Mouse (Mus musculus) embryonic facial prominence, embryonic 12.5 days (tissue): ENCODE results near the gene Eif1. TPM values are rescaled to one million over a fixed set of nuclear protein-coding genes. Genes with fewer than 3 reads are reported as not detected.
A peak's percentile ranks its signal among the peaks of the same experiment; 100 is the strongest.
"Not testable (repeated sequence)": the region's sequence is repeated elsewhere in the genome, so short reads cannot be mapped to it uniquely, and the experiment has no call there.

Source experiments
- ATAC-seq: fragments of 200-750 bp; cut with Nextera tagmentation; 2 replicates; pipeline ENCODE4 v1.8.0; 2017; ENCODE audit not compliant: insufficient number of reproducible peaks, insufficient read depth, low FRiP score, low TSS enrichment
- H3K27ac ChIP-seq: fragments of 300-500 bp; sonication (generic); 2 replicates; pipeline ENCODE4 v1.5.1; 2016; ENCODE audit warnings: mild to moderate bottlenecking
- H3K27me3 ChIP-seq: fragments of 300-500 bp; sonication (generic); 2 replicates; pipeline ENCODE4 v1.6.1; 2016; ENCODE audit warnings: mild to moderate bottlenecking, moderate library complexity
- H3K36me3 ChIP-seq: fragments of 300-500 bp; sonication (generic); 2 replicates; pipeline ENCODE4 v1.6.1; 2016; ENCODE audit warnings: mild to moderate bottlenecking
- H3K4me1 ChIP-seq: fragments of 300-500 bp; sonication (generic); 2 replicates; pipeline ENCODE4 v1.6.1; 2016
- H3K4me2 ChIP-seq: fragments of 300-500 bp; sonication (generic); replicated peaks from 2 replicates; pipeline ENCODE4 v1.6.1; 2016; ENCODE audit warnings: mild to moderate bottlenecking, moderate library complexity
- H3K4me3 ChIP-seq: fragments of 300-500 bp; sonication (generic); 2 replicates; pipeline ENCODE4 v1.5.1; 2016; ENCODE audit warnings: mild to moderate bottlenecking
- H3K9ac ChIP-seq: fragments of 300-500 bp; sonication (generic); 2 replicates; pipeline ENCODE4 v1.6.1; 2016; ENCODE audit warnings: mild to moderate bottlenecking, moderate library complexity
- H3K9me3 ChIP-seq: fragments of 300-500 bp; sonication (generic); 2 replicates; pipeline ENCODE4 v1.6.1; 2016; ENCODE audit warnings: mild to moderate bottlenecking, moderate library complexity
- WGBS: fragments of 180-500 bp; shearing (Covaris S2); methylation state at CpG from one replicate; pipeline ENCODE4 v1.1.7; 2016; 5-methylcytosine and 5-hydroxymethylcytosine counted together
- polyA plus RNA-seq: library from polyadenylated mRNA; unstranded; fragments of >200 nt; fragmentation: Nextera tagmentation; extraction: Ambion mirVana; gene quantifications from 2 replicates; pipeline ENCODE4 v1.2.1, GENCODE M21; 2016

The Eif1 gene
- polyA plus RNA-seq, 1 experiment from 2014 or later, result 1,519 TPM

DNA sequence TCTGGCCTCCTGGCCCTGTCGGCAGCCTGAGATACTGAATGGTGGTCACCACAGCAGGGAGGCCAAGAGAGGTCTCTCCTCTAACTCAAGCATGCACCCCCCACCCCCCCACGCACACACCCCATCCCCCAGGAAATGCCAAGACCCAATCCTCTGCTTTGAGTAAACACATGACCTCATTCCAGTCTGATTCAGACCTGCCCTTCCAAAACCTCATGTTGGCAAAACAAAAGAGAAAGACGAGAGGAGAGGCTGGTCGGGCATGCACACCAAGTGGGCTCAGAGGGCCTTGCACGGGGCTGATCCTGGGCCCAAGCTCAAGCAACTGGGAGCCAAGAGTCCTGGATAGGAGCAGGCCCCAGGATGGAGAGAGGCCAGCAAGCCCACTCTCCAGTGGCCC is 29.4 kb upstream of the Eif1 start:
- Histone ChIP-seq H3K9ac (no peak overlapping the region), H3K9me3 (no peaks in the 10 kb centered on the region), H3K4me1 (peaks cover 6% of the 10 kb centered on the region; the same call in 1 of the 2 replicates), H3K36me3 (no peaks in the 10 kb centered on the region), H3K27me3 (0 out of 2 replicates have a peak, but pooled peaks cover 3% of the 10 kb centered on the region), H3K4me2 (no peak overlapping the region), H3K27ac (0 out of 2 replicates have a peak overlapping the region, but pooled peaks have one; percentile 25), H3K4me3 (no peak overlapping the region)
- ATAC-seq, result no peak
- 46% methylated on average over 5 of the region's 5 CpGs for WGBS

GRCm38 (mm10) chr11:100292884-100293283 is 26.8 kb upstream of the Eif1 start:
- Histone ChIP-seq H3K36me3 (no peaks in the 10 kb centered on the region), H3K27me3 (0 out of 2 replicates have a peak, but pooled peaks cover 3% of the 10 kb centered on the region)

DNA sequence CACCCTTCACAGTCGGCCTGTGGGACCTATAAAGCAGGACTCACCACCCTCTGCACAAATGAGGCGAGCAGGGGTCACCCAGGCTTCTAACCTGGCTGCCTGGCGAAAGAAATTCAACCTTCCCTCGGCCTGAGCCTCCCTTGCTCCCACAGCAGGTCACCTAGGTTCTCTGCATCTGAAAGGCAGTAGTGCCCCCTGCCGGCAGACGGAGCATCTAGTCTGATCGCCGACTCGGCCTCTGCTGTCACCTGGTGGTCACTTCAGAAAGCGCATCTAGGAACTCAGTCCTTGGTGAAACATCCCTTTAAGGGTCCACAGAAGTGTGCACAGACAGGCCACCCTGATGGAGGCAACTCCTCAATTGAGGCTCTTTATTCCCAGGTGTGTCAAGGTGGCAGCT is 24.4 kb upstream of the Eif1 start:
- Histone ChIP-seq H3K9ac (no peak overlapping the region), H3K9me3 (no peaks in the 10 kb centered on the region), H3K27me3 (no peaks in the 10 kb centered on the region), H3K36me3 (no peaks in the 10 kb centered on the region), H3K27ac (no peak overlapping the region), H3K4me2 (no peak overlapping the region), H3K4me3 (no peak overlapping the region), H3K4me1 (peaks cover 2% of the 10 kb centered on the region; the same call in 1 of the 2 replicates)
- ATAC-seq, result no peak
- 3% methylated on average over 10 of the region's 10 CpGs for WGBS

More at GRCm38 (mm10) chr11:100292884-100293283, 26.8 kb upstream of the Eif1 start:
- Histone ChIP-seq H3K9me3 (no peaks in the 10 kb centered on the region), H3K4me2 (no peak overlapping the region), H3K9ac (no peak overlapping the region), H3K4me1 (peaks cover 6% of the 10 kb centered on the region; the same call in 1 of the 2 replicates), H3K27ac (no peak overlapping the region), H3K4me3 (no peak overlapping the region)
- no peak for ATAC-seq
- WGBS, result 63% methylated on average over 6 of the region's 6 CpGs

GRCm38 (mm10) chr11:100297801-100298200 is 21.9 kb upstream of the Eif1 start:
- Histone ChIP-seq H3K27me3 (no peaks in the 10 kb centered on the region), H3K9me3 (no peaks in the 10 kb centered on the region), H3K36me3 (no peaks in the 10 kb centered on the region), H3K4me1 (no peaks in the 10 kb centered on the region), H3K9ac (no peak overlapping the region), H3K4me2 (peak overlapping the region; percentile 38), H3K4me3 (no peak overlapping the region), H3K27ac (no peak overlapping the region)
- no peak for ATAC-seq
- WGBS, result 43% methylated on average over 5 of the region's 5 CpGs

DNA sequence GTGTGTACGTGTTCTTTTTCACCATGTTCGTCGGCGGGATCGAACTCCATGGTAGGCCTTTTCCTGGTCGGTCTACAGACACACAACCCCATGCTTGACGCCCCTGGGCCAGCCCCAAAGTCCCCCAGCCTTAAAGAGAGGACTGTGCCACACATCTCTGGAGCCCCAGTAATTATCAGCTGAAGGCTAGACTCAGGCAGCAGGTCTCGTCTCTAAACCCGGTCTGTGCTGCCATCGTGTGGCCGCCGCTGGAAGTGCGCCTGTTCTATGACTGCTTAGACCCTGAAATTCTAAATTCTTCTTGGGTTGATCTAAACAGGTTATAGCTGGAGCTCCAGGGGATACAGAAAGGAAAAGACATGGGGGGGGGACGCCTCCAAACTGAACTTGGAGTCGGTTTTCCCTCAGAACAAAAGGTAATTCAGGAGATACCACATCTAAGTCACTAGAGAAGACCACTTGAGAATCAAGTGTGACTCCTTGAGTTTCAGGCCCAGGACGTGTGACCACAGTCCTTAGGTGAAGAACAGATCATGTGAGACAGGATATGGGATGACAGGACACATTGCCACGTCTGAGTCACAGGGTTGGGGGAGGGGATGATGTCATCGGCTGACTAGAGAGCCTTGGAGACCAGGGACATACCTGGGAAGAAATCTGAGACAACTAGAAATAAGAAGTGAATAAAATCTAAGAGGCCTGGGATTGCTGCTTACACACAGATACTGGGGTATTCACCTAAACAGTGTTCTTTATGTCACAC is 21.2 kb upstream of the Eif1 start:
- no peaks in the 10 kb centered on the region for H3K27me3 ChIP-seq
- H3K9ac ChIP-seq, result no peak overlapping the region
- H3K4me2 ChIP-seq, result peak overlapping the region; percentile 38
- 21% methylated on average over 18 of the region's 18 CpGs for WGBS
- no peak overlapping the region for H3K27ac ChIP-seq
- H3K9me3 ChIP-seq, result no peaks in the 10 kb centered on the region
- H3K4me3 ChIP-seq, result no peak overlapping the region
- no peaks in the 10 kb centered on the region for H3K4me1 ChIP-seq
- H3K36me3 ChIP-seq, result no peaks in the 10 kb centered on the region
- ATAC-seq, result peak; percentile 58; the same call in 1 of the 2 replicates

DNA sequence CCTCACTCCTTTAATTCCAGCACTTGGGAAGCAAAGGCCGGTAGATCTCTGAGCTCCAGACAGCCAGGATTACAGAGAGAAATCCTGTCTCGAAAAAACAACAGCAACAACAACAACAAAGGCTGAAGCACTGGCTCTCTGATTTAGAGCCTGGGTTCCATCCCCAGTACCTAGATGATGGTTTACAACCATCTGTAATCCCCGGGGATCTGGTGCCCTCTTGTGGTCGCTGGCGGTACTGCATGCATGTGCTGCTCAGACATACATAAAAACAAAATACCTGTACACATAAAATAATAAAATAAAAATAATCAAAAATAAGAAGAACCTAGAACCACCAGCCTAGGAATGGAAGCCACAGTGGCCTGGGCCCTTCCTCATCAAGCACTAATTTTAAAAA is 19.4 kb upstream of the Eif1 start:
- H3K27ac ChIP-seq, result no peak overlapping the region
- H3K27me3 ChIP-seq, result no peaks in the 10 kb centered on the region
- no peak overlapping the region for H3K4me3 ChIP-seq
- H3K9me3 ChIP-seq, result no peaks in the 10 kb centered on the region
- no peaks in the 10 kb centered on the region for H3K36me3 ChIP-seq
- no peak overlapping the region for H3K9ac ChIP-seq
- no peaks in the 10 kb centered on the region for H3K4me1 ChIP-seq
- WGBS, result 11% methylated on average over 5 of the region's 5 CpGs
- no peak for ATAC-seq
- H3K4me2 ChIP-seq, result no peak overlapping the region

DNA sequence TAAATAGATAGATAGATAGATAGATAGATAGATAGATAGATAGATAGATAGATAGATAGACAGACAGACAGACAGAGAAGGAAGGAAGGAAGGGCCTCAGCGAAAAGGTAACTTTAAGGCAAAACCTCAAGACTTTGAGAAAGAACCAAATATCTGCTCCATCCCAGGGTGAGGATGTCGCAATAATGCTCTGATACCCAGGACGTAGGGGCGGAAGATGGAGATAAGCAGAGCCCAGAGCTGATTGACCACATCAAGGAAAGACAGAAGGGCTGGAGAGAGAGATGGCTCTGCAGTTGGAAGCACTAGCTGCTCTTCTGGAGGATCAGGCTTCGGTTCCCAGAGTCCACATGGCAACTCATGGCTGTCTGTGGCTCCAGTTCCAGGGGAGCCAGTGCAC is 18.4 kb upstream of the Eif1 start:
- no peak overlapping the region for H3K4me2 ChIP-seq
- H3K4me3 ChIP-seq, result no peak overlapping the region
- H3K27ac ChIP-seq, result no peak overlapping the region
- no peaks in the 10 kb centered on the region for H3K36me3 ChIP-seq
- WGBS, result 86% methylated on average over 5 of the region's 5 CpGs
- H3K9ac ChIP-seq, result no peak overlapping the region
- H3K27me3 ChIP-seq, result no peaks in the 10 kb centered on the region
- ATAC-seq, result no peak
- no peaks in the 10 kb centered on the region for H3K9me3 ChIP-seq
- no peaks in the 10 kb centered on the region for H3K4me1 ChIP-seq

- Histone ChIP-seq H3K27ac (no peak overlapping the region), H3K4me1 (no peaks in the 10 kb centered on the region), H3K4me2 (no peak overlapping the region), H3K9me3 (no peaks in the 10 kb centered on the region), H3K9ac (no peak overlapping the region), H3K36me3 (no peaks in the 10 kb centered on the region), H3K27me3 (no peaks in the 10 kb centered on the region), H3K4me3 (no peak overlapping the region)
- no peak for ATAC-seq
- WGBS, result 95% methylated on average over 5 of the region's 5 CpGs
These were observed 11.8 kb upstream of the Eif1 start for GRCm38 (mm10) chr11:100307900-100308299.

GRCm38 (mm10) chr11:100308672-100309071 is 11.0 kb upstream of the Eif1 start:
- not testable (repeated sequence) for H3K9ac ChIP-seq, H3K27ac ChIP-seq, H3K36me3 ChIP-seq, H3K9me3 ChIP-seq, H3K27me3 ChIP-seq, ATAC-seq, H3K4me3 ChIP-seq, H3K4me1 ChIP-seq, H3K4me2 ChIP-seq
- 94% methylated on average over 6 of the region's 6 CpGs for WGBS

- 61% methylated on average over 1 of the region's 1 CpGs for WGBS
- H3K27me3 ChIP-seq, result no peaks in the 10 kb centered on the region
- H3K9ac ChIP-seq, result no peak overlapping the region
- no peaks in the 10 kb centered on the region for H3K9me3 ChIP-seq
- no peak for ATAC-seq
- H3K36me3 ChIP-seq, result no peaks in the 10 kb centered on the region
- no peak overlapping the region for H3K4me3 ChIP-seq
- no peaks in the 10 kb centered on the region for H3K4me1 ChIP-seq
- no peak overlapping the region for H3K27ac ChIP-seq
- H3K4me2 ChIP-seq, result no peak overlapping the region
These were observed 8.0 kb upstream of the Eif1 start for GRCm38 (mm10) chr11:100311656-100312055.

DNA sequence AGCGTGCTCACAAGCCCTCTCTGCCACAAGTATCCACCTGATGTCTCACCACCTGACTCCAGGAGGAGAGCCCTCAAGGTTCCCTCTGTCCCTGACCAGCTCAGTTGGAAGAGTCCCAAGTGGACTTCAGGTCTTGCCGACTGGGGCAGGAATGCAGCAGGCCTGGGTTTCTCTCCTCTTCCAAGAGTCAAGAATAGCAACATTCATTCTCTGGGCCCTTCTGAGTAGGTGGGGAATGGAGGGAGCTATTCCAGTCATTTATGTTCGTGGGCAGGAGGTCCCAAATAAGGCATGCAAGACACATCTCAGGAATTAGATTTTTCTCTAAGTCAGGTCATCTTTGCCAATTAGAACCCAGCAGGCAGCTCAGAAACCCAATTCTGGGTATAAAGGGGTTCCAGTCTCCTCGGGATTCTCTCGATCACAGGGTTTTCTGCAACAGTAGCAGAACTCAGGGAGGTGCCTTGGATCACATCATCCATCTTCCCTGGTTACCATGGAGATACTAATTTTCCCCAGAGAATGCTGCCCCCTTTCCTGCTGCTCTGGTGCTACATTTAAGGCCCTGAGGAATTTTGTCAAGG is 7.5 kb upstream of the Eif1 start:
- Histone ChIP-seq H3K27ac (no peak overlapping the region), H3K4me2 (no peak overlapping the region), H3K4me1 (no peaks in the 10 kb centered on the region), H3K9ac (no peak overlapping the region), H3K36me3 (no peaks in the 10 kb centered on the region), H3K9me3 (no peaks in the 10 kb centered on the region), H3K4me3 (no peak overlapping the region), H3K27me3 (no peaks in the 10 kb centered on the region)
- WGBS, result 38% methylated on average over 5 of the region's 5 CpGs
- ATAC-seq, result no peak

DNA sequence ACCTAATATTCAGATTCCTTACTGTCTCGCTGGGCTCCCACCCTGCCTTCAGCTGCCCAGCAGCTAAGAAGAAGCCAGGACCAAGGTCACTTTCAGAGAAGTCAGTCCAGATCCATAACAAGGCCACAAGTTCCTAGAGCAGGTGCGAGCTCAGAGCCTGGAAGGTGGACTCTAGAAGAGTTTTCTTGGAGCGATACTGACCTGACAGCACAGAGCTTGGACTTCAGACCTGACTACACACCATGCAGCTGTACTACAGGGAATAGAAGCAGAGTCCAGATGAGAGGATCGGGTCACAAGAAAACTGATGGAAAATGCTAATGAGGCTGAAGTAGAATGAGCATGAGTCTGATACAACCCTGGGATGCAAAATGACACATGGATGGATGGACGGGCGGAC is 6.3 kb upstream of the Eif1 start:
- H3K4me1 ChIP-seq, result no peaks in the 10 kb centered on the region
- H3K9me3 ChIP-seq, result no peaks in the 10 kb centered on the region
- WGBS, result 89% methylated on average over 6 of the region's 6 CpGs
- no peaks in the 10 kb centered on the region for H3K27me3 ChIP-seq
- ATAC-seq, result no peak
- no peak overlapping the region for H3K27ac ChIP-seq
- no peak overlapping the region for H3K4me3 ChIP-seq
- H3K9ac ChIP-seq, result no peak overlapping the region
- no peak overlapping the region for H3K4me2 ChIP-seq
- H3K36me3 ChIP-seq, result no peaks in the 10 kb centered on the region
